ENCODE assay signal across 17 mouse cellular contexts in the genomic region with DNA sequence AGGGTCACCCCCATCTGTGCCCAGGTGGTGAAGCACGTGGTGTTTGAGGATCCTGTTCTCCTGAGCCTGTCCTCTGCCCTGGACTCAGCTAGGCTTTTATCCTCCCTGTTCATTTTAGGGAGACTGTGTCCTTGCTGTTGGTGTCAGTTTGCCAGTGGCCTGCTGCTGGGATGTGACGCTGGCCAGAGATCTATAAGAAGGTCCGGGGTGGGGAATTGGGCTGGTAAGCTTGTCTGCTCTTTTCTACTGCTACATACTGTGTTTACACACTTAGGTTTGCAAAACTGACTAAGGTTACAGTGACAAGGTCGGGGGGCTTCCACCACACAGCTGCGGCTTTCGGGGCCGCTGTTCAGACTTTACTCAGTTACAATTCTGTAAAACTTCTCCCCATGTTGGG. TPM values are rescaled to one million over a fixed set of nuclear protein-coding genes. Genes with fewer than 3 reads are reported as not detected.
"Had no signal": no experiment of that assay in that cellular context is flagged by ENCODE, and none has a peak within 500 bp of the region (broad histone marks: within the 10 kb centered on the region; RNA-seq: fewer than 3 reads in every experiment).

No protein-coding gene starts in this region.

- H3K27ac ChIP-seq: midbrain, embryonic 10.5 days; midbrain, embryonic 12.5 days; neural tube, embryonic 13.5 days; neural tube, embryonic 15.5 days; stomach, embryonic 15.5 days; stomach, postnatal 0 days had no signal

- H3K4me3 ChIP-seq: midbrain, embryonic 10.5 days; midbrain, embryonic 12.5 days; myocyte; neural tube, embryonic 13.5 days; neural tube, embryonic 15.5 days; stomach, embryonic 15.5 days had no signal

- H3K27me3 ChIP-seq: midbrain, embryonic 12.5 days; neural tube, embryonic 13.5 days; neural tube, embryonic 15.5 days; stomach, embryonic 15.5 days had no signal

- ATAC-seq: midbrain, embryonic 16.5 days had no signal

- H3K36me3 ChIP-seq: midbrain, embryonic 10.5 days; midbrain, embryonic 12.5 days; neural tube, embryonic 13.5 days; neural tube, embryonic 15.5 days; stomach, embryonic 15.5 days had no signal

- H3K9me3 ChIP-seq: midbrain, embryonic 10.5 days; midbrain, embryonic 12.5 days; neural tube, embryonic 13.5 days; neural tube, embryonic 15.5 days; stomach, embryonic 15.5 days had no signal

- DNase-seq: lung, adult 18-20 months; lung, embryonic 14.5 days; lung, postnatal 10 days; lung, postnatal 4 days; midbrain, embryonic 14.5 days; right cerebral cortex, postnatal 14 days; thymus, adult 2 months; thymus, postnatal 25 days; thymus, postnatal 4 days had no signal

- H3K4me1 ChIP-seq: midbrain, embryonic 12.5 days; neural tube, embryonic 13.5 days had no signal

RNA-seq across cellular contexts. Expression of gene Kcnk1, which starts 10.0 kb away (rescaled TPM):
- polyA plus RNA-seq: myocyte had no signal
